Mouse (Mus musculus) left cerebral cortex, adult 9 months (tissue): ENCODE measurements around the gene Nmnat2.

ENCODE experiments used
- DNase-seq, 2 experiments: peaks; one replicate each; pipeline ENCODE4 v3.0.0; 2022; ENCODE audit warnings: low spot score in 2 of 2

Gene Nmnat2

GRCm38 (mm10) chr1:152983416-152983815, 28.6 kb downstream of the Nmnat2 start:
- DNase-seq = peak; percentile 42 to 78

GRCm38 (mm10) chr1:152986981-152987380, 32.2 kb downstream of the Nmnat2 start:
- DNase-seq = no peak

DNA sequence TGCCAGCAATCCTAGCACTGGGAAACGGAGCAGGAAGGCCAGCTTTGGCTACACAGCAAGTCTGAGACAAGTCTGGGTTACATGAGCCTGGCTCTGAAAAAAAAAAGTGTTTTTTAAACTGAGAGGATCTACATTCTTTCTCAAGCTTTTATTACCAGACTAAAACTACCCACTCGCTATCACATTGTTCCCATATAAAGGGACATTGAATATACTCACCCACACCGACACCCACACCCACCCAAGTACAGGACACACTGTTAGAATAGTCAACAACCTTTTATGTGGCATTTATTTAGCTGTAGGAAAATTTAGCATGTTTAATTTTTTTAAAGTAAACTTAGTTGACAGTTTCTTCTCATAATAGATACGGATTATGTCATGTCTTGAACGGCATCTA, 35.3 kb downstream of the Nmnat2 start:
- no peak for DNase-seq

DNA sequence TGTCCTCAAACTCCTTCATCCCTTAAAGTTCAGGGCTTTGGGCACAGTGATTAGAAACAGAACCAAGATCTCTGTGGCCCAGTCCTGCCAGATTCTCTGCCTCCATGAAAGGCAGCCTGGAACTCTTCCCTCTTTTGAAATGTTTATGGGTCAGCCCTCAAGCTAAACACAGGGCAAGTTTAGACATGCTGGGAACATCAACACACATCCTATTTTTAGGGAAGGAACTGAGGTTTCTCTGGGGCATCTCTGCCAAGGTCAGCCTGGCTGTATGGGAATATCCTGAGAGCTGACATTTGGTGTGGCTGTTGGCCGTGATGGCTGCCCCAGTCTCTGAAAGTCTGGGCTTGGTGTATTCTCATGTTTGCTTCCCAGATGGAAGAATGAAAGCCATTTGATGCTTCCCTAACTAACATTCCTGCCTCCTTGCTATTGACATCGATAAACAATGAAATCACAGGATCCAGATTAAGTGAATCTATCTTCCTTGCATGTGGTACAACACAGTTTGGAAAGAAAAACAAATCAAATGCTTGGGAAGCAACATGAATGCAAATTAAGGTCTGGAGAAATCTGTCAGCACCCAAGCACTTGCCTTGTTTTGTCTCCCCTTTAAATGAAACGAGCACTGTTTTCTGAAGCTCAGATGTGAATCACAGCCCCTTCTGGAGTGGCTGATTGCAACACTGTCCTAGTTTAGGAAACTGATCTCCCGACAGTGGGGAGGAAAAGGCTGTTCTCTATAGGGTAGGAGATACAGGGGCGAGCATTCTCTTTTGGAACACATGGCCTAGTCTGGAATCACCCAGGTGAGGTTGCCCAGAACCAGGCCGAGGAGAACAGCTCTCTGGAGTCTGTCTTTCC, 37.7 kb downstream of the Nmnat2 start:
- DNase-seq = peak in 1 of 2 experiments; percentile 18

DNA sequence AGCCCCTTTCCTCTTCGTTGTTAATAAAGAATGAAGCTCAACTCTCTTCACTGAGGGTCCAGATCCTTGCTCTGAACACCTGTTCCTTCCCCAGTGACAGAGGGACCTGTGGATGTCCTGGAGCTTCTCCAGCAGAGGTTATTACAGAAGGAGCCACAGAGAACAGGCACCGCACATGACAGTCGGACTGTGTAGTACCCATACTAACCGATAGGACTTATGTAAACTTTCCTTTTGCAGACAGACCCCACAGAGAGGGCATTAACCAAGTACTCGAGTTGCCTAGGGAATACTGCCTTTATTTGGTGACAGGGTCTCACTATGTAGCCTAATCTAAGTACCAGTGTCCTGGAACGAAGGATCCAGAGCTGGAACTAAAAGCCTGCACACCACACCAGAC, 39.0 kb downstream of the Nmnat2 start:
- no peak for DNase-seq

- no peak for DNase-seq
Measured at GRCm38 (mm10) chr1:152999983-153000382, 45.2 kb downstream of the Nmnat2 start.

DNA sequence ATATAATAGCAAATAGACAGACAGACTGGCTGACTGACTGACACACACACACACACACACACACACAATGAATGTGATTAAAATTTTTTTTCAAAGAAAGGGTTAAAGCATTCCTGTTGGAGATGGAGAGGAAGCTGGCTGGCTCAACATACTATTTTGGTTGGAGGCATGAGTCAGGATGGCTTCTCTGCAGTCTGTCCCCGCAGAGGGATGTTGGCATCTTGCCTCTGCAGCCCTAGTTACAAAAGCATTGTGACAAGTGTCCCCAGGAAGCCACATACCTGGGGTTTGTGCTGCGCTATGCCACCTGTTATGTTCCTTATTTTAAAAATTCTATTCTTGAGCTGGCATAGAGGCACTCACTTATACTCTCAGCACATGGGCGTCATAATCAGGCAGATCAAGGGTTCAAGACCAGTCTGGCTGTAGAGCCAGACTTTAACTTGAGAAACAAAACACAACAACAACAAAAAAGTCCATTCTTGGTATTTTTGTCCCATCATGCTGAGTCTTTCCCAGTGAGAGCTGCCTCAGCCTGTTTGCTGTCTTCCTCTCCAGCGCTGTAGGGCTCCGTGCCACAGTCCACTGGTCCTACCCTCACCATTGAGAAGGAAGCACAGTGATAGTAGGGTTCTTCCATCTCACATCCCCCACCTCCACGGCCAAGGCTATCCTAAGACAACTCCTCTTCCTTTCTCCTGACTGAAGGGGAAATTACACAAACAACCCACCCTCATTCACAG, 45.9 kb downstream of the Nmnat2 start:
- peak; percentile 50 to 86 for DNase-seq

DNA sequence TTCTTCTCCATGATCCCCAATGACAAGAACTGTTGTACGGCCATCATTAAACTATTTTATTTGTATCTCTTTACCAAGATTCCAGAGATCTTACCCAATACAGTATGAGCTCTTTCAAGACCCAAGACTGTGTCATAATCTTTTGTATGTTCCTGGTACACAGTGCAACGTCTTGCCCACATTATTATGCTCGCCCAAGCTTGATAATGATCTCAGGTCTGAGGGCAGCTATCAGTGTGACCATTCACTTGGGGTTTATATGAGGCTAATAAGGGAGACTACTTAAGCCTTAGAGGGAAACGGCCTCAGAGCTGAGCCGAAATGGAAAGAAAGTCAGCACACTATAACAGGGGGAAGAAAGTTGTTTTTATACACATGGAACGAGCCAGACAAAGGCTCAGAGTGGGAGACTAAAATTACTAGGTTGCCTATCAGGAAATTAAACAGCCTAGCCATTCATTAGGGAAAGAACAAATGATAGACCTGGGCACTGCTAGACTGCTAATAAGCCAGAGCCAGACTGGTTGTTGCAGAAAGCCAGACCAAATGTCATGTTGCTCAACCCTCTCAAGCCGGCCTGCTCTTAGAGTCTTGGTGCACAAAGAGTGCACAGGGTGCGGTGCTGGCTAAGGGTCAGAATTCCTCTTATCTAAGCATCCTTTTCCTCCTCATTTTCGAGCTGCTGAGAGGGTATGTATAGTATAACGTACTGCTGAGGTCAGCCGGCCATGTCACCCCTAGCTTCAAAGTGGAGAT, 47.7 kb downstream of the Nmnat2 start:
- DNase-seq = no peak

DNA sequence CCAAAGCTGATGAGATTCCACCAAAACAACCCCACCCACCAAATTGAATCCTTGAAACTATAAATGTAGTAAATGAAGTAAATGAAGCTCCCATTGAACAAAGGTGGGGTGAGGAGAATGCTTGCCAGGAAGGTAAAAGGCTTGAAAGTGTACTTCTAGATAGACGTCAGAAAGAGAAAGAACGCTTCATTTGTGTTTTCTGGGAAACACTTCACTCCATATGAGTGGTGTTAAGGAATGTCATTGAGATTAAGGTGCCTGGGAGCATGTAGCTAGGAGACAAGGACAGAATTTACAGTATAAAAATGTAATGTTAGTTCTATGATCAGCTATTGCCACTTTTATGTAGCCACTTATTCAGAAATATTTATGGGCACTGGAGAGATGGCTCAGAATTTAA, 49.7 kb downstream of the Nmnat2 start:
- no peak for DNase-seq

DNA sequence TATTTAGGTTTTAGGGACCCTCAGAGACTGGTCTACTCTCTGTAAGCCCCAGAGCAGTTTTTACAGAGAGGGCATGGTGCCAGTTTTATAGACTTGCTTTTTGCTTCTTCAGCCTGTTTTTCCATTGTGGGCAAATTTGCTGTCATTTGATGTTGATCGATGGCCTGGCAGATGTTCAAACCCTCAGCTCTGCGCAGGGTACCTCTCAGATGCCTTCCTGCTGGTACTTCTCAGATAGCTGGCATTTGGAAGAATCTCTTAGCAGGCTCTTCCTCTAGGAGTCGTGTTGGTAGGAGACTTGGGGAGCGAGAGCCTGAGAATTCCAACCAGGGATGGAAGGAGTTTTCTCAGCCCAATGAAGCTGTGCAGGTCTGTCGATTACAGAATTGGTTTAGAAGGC, 51.3 kb downstream of the Nmnat2 start:
- no peak for DNase-seq

GRCm38 (mm10) chr1:153006761-153007160, 52.0 kb downstream of the Nmnat2 start:
- DNase-seq = no peak

- DNase-seq = no peak
Measured at GRCm38 (mm10) chr1:153007292-153007691, 52.5 kb downstream of the Nmnat2 start.

DNA sequence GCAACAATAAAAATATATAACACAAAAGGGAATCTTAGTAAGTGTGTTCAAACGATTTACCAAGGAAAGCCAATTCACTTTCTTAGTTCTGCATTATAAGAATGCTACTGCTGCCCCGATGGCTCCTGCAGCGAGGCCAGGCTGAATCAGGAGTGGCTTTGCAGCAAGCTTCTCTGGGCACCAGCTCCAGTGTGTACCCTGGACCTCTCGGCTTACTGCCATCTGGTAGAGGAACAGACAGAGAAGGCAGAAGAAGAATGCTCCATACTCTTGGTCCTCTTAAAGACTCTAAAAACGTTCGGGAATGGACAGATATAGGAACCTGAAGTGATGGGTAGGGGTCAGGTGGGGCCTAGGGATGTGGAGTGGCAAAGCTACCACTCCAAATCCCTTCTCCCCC, 53.0 kb downstream of the Nmnat2 start:
- DNase-seq = no peak

DNA sequence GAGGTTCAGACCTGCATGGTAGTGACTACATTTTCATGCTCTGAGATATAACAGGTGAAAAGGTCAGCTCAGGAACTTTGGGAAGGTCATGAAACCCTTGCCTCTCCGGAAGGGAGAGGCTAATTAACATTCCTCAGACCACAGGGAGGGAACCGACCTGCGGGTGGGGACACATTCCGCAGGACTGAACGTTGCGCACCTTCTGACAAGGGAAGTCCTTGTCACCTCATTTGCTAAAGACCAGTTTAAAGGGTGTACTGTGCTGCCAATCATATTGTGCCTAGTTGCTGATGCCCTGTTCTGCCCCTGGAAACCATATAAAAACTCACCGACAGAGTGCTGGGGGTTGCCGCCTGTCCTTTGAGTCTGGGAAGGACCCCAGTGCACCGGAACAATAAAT, 54.5 kb downstream of the Nmnat2 start:
- DNase-seq = no peak

- DNase-seq = no peak
Measured at GRCm38 (mm10) chr1:153010353-153011351, 55.9 kb downstream of the Nmnat2 start.

GRCm38 (mm10) chr1:153011544-153011943, 56.8 kb downstream of the Nmnat2 start:
- peak; percentile 28 to 30 for DNase-seq

DNA sequence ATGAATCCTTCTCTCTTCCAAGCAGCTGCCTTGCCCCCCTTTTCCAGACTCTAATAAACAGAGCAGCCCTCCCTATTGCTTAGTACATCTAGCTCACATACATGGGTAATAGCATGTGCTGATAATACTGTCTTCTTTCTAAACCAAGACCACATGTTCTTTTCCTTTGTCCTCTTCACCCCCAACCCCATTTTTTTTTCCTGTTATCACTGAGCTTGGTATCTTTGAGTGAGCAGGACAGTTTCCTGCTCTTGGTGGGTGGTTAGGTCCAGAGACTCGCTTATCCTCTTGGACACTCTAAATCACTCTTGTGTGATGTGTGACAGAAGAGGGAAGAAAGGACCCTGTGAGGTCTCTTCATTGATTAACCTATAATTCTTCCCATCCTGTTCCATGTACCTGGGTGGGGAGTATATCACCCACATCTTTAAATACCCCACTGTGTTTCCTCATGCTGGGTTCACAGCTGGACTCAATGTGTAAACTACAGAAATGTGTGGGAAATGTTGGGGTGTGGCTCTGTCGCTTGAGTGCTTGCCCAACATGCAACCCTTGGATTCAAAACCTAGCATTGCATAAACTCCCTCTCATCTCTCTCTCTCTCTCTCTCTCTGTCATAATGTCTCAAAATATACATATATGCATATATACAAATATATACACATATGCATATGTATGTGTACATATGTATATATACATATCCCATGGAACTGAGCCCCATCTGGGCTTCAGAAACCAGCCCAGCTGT, 58.9 kb downstream of the Nmnat2 start:
- no peak for DNase-seq

DNA sequence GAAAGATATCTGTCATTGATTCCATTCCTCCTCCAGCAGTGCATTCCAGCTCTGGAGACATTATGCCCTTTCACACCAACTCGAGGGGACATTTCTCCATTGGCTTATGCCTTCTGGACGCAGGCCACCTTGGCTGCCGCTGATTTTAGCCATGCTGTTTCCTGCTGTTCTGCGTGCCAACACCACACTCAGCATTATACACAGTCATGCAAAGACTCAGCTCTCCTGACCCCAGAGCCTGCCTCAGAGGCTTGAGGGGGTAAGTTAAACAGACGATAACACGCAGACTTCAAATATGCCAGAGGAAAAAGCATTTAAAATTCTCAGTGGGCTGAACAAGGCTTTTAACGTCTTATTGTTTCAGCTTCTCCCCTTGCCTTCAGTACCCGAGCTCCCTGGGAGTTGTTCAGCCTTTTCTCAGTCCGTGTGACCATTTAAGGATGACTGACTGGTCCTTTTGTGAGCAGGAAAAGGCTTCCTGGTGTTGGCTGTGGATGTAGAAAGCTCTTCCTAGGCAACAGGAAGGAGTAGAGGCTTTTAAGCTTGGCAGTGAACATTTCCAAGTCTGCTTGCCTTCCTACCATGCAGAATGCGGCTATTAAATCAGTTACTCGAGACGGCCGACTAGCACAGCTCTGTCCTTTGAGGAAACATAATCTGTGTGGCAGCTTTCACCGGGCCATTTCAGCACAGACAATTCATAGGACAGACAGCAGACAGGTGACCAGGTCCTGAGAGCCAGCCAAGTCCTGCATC, 59.8 kb downstream of the Nmnat2 start:
- DNase-seq = no peak

GRCm38 (mm10) chr1:153016465-153017163, 61.8 kb downstream of the Nmnat2 start:
- no peak for DNase-seq
